Mouse (Mus musculus): Measurements from ENCODE around the gene Galnt9. TPM values are rescaled to one million over a fixed set of nuclear protein-coding genes. Genes with fewer than 3 reads are reported as not detected.

The Galnt9 gene
- 0.30 TPM in 1 of 2 replicates, not detected in the other for total RNA-seq (2021)
- long read RNA-seq, experiment 1, result 0 reads
- long read RNA-seq, experiment 2, partial matches to known transcripts, result 0 of 1 reads
- long read RNA-seq, experiment 2, other reads (novel, unspliced or antisense), result 0 of 1 reads

DNA sequence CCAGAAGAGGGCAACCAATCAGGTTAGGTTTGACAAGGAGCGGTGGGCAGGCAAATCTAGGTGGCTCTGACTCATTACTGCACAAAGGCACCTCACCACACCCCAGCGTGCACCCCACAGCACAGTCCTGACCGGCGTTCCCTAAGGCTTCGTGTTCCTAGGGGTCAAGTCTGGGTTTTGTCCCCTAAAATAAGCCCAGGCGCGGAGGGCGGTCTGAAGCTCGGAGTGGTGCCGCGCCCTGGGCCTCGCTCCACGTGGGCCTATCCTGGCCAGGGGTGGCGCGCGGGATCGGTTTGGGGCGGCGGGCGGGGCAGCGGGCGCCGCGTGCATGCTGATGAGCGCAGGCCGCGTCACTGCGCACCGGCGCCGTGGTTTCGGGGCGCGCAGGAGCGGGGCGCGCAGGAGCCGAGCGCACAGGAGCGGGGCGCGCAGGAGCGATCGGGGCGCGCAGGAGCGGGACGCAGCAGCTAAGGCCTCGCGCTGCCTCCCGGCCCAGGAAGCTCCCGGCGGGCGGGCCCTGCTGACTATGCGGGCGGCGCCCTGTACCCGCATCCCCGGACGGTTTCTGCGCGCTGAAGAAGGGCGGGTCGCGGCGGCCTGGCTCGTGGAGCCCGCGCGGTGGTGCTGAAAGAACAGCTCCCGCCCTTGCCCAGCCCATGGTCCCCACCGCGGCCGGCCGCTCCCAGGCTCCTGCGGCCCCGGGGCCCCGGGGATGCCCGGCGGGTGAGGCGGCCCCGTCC, at the start of gene Galnt9:
Gene Galnt9, plus strand, starts transcription at position 405 of the 740 bp plus-strand sequence.
- DNase-seq, result peak; percentile 89

- DNase-seq, result no peak
Observed at GRCm38 (mm10) chr5:110494396-110494795, 49.8 kb upstream of the Galnt9 start.

- DNase-seq, result no peak
Observed at GRCm38 (mm10) chr5:110495051-110495450, 49.1 kb upstream of the Galnt9 start.

DNA sequence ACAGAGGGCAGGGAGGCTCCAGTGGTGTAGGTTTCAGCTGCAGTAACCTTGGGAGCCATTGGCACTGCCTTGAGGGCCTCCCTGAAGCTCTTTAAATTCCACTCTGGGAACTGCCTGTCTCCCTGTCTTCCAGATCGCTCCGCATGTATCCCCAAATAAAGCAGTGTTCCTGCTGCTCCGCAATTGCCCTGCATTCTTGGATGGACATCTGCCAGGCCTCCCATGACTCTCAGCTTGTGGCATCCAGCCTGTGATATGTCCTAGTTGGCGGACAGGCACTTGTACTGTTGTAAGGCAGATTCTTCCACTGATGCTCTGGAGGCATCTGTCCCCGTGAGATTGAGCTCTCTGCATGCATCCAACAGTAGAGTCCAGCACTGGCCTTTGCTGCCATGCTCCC, 46.6 kb upstream of the Galnt9 start:
- DNase-seq, result peak; percentile 49

- DNase-seq, result no peak
Observed at GRCm38 (mm10) chr5:110498071-110498470, 46.1 kb upstream of the Galnt9 start.

DNA sequence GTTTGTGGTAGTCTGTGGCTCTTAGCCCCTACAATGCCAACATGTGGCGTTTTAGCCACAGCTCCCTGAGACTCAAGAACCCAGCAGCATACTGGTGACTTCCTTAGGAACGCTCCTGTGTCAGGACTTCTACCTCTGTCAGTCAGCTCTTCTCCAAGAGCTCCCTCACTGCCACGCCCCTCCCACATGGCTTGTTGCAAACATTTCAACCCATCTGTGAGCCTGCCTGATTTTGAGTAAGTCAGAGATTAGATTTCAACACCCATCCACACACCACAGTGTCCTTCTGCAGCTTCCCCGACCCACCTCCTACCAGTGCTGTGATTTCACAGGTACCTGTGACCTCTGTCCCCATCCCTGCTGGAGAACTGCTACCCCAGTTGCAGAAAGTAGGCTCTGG, 43.9 kb upstream of the Galnt9 start:
- DNase-seq, result no peak

GRCm38 (mm10) chr5:110503361-110503760, 40.8 kb upstream of the Galnt9 start:
- DNase-seq, result no peak

DNA sequence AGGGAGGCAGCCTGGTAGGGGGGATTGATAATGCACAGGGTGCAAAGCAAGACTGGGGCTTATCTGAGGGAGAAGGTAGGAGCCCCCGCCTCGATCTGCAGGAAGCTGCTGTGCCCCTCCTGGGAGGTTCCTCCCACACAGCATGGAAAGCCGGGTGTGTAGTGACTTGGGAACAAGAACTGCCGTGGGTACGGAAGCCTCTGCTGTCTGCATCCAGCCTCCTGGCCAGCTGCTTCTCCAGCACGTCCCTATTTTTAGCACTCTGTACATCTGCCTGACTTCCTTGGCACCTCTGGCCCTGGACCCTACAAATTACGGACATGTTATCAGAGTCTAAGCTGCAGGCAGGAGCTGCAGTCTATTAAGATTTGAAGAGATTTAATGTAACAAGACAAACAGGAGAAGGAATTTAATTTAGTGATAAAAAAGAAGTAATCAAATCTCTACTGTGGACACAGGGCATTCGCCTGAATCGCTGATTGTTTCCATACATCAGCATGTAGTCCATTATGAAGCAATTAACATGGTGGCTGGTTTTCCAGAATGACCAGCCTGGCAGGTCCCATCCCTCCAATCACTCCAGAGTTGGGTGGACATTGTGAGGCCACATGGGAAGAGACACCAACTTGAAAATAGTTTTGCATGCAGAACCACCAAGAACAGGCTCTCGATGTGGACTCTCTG, 38.4 kb upstream of the Galnt9 start:
- no peak for DNase-seq

DNA sequence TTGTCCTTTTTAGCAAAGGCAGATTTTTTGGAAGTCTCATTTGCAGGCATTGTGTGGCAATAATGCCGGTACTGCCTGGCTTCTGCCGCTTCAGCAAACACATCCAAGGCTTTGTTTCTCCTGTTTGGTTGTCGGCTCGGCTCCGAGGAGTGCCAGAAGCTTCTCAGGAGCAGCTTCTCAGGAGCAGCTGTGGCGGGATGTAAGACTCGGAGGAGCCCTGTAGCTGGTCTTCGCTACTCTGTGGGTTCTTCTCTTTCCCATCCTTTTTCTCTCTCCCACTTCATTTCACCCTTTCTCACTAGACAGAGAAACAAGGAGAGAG, 37.9 kb upstream of the Galnt9 start:
- no peak for DNase-seq

GRCm38 (mm10) chr5:110506856-110507255, 37.3 kb upstream of the Galnt9 start:
- no peak for DNase-seq

- no peak for DNase-seq
Observed at GRCm38 (mm10) chr5:110507943-110508342, 36.2 kb upstream of the Galnt9 start.

DNA sequence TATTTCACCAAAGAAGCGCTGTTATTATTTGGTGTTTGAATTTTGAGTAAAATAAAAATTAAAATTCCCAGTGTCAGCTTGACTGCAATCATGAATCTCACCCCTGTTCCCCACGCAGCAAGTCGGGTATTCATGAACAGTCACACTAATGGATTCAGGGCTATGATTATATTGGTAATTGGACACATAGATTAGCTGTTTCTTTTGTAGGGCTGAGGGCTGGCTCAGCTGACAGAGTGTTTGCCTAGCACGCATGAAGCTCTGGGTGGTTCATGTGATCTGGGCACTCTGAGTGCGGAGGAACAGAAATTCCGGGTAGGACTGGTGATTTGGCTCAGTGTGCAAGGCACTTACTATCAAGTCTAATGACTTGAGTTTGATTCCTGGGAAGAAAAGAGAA, 33.8 kb upstream of the Galnt9 start:
- DNase-seq, result no peak

GRCm38 (mm10) chr5:110513791-110514190, 30.4 kb upstream of the Galnt9 start:
- DNase-seq, result no peak

DNA sequence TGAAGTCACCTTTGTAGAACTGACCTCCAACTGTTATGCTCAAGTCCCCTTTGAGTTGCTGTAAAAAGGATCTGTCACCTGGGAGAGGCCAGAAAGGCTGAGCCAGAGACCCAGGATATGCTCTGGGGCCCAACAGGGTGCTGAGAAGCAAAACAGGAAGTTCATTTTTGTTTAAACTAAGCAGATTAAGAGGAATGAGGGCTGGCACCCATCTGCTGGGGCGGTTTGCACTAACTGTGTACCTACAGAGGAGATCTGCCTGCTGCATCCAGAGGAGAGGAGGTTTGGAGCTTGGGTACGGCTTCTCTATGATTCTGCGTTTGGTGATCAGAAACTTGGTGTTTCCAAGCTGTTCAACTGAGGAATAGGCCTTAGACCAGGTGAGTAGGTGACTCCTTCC, 29.5 kb upstream of the Galnt9 start:
- no peak for DNase-seq

GRCm38 (mm10) chr5:110516390-110516789, 27.8 kb upstream of the Galnt9 start:
- no peak for DNase-seq

DNA sequence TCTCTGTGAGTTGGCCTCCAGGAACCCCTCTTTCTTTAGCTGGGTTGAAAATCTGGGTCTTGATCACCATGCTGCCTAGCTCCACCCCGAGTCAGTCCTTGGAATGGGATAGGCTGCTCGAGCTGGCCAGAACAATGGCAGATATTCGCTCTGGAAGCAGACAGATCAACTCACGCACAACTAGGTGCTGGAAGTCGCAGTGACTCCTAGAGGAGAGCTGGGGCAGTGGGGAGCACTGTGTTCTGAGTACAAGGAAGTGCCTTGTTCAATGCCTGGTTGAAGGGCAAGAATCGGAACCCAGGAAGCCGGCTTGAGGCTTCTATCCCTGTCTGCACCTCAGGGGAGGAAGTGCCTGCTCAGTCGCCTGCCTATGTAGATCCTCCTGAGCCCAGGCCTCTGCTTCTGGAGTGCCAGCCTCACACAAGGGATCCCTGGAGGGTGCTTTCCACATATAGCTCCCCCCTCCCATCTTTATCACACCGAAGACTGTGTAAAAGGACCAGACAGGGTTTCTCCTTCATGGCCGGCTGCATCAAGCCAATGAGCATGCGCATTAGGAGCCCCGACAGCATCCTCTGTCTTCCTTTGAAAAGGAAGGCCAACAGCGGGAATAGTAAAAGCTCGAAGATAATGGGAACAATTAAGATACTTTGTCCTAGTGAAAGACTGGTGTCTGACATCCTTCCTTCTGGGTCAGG, 25.9 kb upstream of the Galnt9 start:
- DNase-seq, result no peak

DNA sequence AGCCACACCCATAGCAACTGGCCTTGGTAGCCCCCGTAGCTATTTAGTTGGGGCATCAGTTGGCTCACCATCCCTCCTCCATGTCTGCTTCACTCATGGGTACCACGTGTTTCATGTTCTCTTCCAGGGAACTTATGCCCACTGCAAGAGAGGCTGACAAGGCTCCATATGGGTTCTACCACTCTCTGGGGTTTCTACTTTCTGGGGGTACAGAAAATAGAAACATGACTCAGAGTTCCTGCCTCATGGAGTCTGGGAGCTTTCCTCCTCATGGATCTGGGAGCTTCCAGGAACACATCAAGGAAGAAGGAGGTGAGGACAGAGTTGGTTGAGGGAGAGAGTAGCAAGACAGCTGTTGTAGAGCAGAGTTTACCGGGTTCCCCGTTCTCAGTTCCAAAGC, 23.2 kb upstream of the Galnt9 start:
- DNase-seq, result no peak

GRCm38 (mm10) chr5:110521822-110522221, 22.3 kb upstream of the Galnt9 start:
- no peak for DNase-seq

DNA sequence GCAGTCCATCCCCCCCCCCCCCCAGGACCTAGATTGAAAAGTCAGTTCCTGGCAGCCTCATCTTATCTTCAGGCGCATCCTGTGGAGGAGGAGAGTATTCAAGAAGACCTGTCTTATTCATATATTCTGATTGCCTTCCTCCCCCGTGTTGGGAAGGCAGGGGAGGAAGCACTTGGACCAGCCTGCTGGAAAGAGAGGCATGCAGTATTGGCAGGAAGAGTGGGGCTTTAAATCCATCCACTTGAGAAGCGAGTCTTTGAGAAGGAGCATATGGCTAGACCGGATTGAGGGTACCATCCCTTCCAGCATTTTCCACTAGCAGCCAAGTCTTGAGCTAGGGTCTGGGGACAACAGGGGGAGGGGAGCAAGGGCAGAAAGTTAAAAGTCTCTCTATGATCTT, 20.9 kb upstream of the Galnt9 start:
- no peak for DNase-seq

DNA sequence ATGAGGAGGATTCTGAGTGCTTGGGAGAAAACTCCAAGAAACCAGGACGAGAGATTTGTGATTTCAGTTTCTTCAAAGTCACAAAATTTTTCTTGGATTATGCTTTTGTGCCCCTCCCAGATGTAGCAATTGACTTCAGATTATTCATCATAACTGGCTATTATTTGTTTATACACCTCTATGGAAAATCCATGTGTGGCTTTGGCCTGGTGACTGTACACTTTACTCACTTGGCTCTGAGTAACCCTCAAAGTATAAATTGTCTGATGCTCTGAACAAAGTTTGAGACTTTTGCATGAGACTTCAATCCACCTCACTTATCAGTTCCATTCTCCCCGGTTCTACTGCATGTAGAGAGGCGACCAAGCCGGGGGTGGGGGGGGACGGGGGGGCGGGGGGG, 18.5 kb upstream of the Galnt9 start:
- DNase-seq, result no peak

- DNase-seq, result no peak
Observed at GRCm38 (mm10) chr5:110526556-110526955, 17.6 kb upstream of the Galnt9 start.

DNA sequence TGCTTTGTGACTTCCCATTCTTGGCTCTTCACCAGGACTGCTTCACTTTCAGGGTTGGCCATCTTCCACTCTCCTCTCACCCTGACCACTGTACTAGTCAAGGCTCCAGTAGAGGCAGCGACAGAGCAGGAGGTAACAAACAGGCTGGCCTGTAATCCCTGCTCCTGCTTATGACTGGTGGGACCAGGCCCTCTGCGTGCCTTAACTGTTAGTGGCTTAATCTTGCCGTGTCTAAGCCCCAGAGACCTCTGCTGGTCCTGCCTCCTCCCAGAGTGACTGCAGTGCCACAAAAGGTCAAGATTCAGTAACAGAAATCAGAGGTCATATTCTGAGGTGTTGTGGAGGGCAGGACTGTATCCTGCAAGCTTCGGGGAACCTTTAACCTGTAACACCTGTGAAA, 13.1 kb upstream of the Galnt9 start:
- no peak for DNase-seq

- DNase-seq, result no peak
Observed at GRCm38 (mm10) chr5:110534402-110534801, 9.8 kb upstream of the Galnt9 start.

Data from adrenal gland, postnatal 14 days (tissue).